Mouse (Mus musculus): ENCODE results near the gene Mpp4.
A peak's percentile ranks its signal among the peaks of the same experiment; 100 is the strongest.

The Mpp4 gene

DNA sequence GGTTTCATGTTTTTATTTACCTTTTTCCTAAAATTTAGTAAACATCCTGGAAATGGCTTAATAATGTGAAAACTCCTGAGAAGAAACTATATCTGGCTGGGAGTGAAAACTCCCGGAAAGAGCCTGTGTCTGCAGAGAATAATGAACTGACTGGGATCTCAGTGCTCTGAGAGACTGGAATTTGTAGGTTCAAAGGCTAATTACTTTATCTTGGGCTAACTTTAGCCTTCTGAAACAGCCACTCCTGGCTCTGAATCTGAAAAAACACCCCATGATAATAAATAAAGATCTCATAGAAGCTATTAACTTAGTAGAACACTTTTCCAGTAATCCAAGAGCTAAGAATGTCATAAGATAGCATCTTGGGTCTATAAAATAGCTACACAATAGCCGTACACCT lies 5.4 kb upstream of the Mpp4 start:
- DNase-seq (ENCODE audit: extremely low read depth, insufficient read length, low spot score), result no peak

DNA sequence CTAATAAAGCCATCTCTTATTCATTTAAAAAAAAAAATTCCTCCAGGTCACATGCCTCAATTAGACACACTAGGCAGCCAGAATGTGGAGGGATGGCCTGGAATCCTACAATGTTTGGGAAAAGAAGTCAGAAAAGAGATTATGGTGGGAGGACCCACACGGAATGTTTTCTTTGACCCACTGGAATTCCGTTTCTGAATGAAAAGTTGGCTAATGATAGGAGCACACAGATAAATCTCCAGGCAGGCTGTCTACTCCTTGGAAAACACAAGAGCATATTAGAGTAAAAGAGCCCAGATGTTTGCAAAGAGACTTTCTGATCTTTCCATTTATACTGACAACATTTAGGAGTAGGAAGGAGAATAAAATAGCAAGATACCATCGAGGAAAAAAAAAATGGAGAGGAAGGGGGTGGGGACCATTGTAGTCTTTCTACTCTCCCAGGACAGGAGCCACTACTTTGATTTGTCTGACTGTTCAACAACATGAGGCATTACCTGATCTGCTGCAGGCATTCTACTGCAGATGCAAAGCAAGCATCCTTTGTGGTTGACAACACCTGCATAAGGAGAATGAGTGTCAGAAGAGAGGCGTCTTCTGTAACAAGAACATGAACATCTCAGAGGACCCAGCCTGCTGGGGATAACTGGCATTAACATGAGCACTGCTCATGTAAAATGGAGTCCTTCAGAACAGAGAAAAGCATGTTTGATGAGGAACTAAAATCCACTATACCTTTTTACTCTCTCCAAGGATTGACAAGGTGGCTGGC lies 4.7 kb upstream of the Mpp4 start:
- no peak for DNase-seq (ENCODE audit: extremely low read depth, insufficient read length, low spot score)

DNA sequence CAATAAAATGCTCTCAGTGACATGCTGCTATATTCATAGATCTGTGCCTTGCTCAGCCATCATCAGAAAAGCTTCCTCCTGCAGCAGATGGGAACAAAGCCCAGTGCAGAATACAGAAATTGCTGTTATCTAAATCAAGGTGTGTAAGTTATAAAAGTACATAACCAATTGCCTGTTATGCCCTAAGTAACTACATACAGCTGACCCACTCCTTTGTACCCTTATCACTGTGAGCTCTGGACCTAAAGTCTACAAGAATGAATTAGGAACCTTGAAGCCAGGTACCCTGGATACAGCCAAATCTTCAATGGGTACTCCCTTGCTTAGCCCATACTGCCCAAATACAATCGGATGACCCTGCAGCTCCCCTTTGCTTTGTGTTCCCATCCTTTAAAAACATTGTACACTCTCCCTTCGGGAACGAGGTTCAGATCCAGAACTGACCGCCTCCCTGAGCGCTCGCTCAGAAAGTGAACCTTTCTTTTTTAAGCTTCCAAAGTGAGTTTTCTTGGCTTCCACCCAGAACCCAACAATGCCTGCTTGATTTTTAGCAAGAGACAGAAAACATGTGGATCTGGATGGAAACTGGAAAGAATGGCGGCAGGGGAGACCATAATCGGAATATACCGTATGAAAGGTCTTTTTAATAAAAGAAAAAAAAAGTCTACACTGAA lies 3.2 kb upstream of the Mpp4 start:
- DNase-seq (ENCODE audit: extremely low read depth, insufficient read length, low spot score), result no peak

DNA sequence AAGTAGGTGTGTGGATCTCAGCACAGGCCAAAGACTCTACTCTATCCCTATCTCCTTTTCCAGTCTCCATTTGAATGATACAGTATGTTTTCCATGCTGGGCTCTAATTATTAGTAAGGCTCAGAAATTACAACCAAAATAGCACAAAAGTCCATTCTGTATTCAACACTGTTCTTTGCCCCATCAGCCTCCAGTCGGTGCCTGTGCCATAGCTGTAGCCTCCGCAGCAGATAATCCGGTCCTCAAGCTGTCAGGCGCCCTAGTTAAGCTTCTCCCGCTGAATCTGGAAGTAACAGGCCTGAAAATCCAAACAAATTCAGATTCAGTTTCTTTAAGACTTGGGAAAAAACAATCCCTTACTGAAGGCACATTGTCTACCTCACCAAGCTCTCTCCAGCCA lies 729 bp upstream of the Mpp4 start:
- no peak for DNase-seq (ENCODE audit: extremely low read depth, insufficient read length, low spot score)

DNA sequence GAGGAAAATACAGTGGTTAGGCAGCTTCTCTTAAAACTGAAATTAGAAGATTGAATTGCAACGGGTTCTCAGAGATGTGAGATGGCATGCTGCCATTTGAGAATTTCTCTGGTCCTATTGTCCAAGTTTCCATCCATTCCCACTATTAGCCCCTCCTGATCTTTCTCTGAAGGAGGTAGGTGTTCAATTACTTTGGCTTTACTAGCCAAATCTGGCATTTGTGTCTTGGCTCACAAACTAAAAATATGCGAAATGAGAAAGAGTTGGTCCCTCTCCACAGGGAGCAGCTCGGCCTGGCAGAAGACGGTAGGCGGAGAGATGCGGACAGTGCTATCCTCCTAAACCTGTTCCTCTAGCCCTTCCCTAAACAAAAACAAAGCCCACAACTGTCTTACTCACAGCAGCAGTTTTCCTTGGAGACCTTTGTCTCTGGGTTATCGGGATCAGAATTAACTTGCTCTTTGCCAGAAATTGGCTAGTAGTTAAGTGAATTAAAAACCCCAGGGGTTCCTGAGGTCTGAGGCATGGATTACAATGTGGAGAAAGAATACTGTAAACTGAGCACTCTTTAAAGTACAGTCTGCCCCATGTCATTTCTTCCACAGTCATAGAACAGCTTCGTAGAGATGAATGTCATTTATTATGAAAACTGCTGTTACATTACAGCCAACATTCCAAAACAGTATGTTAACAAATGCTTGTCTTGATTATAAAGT lies 722 bp downstream of the Mpp4 start:
- no peak for DNase-seq (ENCODE audit: extremely low read depth, insufficient read length, low spot score)

DNA sequence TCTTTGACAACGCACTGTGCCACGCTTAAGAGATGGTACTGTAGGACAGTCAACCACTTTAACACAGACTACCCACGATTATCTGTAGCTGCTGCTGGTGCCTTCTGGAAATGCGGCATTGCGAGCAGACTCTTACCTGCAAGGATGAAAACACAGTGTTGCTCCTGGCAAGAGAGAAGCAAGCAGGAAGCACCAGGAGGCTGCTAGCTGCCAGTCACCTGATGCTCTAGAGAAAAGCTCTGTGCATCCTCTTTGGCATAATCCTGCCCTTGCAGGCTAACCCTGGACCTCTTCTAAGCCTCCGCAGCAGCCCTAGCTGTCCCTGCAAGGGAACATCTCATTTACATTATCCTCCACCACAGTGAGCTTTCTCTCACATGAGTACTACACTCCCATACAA lies 1.8 kb downstream of the Mpp4 start:
- no peak for DNase-seq (ENCODE audit: extremely low read depth, insufficient read length, low spot score)

DNA sequence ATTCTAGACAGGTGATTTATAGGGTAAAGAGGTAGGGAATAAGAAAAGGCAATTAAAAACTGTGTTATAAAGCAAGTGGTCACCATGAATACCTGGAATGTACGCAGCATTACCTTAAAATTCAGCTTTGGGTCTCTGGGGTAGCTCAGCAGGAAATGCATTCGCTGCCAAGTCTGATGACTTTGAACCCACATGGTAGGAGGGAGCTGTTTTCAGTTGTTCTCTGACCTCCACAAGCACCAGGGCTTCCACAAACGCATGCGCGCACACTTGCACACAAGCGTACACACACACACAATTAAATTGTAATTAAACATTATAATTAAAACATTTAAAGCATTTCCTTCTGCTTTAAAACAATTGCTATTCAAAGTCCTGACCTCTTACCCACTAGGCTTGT lies 2.3 kb downstream of the Mpp4 start:
- no peak for DNase-seq (ENCODE audit: extremely low read depth, insufficient read length, low spot score)

DNA sequence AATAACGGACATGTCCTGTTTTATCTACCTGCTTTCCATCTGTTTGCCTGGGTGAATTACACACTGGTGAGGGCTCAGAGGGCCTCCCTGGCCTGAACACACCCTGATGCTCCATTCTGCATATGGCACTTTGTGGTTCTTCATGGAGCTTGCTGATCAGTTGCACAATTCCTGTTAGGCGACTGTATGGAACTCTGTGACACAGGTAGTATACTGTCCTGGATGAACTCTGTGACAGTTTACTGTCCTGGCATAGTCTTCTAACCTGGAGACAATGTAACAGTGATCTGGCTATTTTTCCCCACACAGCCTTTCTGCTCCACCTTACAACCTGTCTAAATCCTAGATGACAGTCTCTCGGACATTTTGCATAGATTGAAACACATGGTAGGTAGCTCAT lies 4.1 kb downstream of the Mpp4 start:
- DNase-seq (ENCODE audit: extremely low read depth, insufficient read length, low spot score), result no peak

DNA sequence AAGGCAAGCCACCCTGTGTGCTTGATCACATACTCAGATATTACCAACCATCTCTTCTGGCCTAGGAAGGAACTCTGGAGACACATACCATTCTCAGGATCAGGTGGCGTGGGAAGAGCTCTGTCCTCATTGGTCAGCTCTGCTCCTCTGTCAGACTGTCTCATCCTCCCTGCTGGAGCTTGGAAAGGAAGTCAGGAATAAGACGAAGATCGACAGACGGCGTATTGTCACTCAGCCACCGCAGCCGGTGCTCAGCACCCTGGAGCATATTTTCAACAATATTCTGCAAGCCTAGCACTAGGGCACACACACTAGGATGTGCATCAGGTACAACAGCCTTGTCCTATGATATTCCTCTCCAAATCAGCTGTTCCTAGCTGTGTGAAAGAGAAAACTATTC lies 4.7 kb downstream of the Mpp4 start:
- no peak for DNase-seq (ENCODE audit: extremely low read depth, insufficient read length, low spot score)

DNA sequence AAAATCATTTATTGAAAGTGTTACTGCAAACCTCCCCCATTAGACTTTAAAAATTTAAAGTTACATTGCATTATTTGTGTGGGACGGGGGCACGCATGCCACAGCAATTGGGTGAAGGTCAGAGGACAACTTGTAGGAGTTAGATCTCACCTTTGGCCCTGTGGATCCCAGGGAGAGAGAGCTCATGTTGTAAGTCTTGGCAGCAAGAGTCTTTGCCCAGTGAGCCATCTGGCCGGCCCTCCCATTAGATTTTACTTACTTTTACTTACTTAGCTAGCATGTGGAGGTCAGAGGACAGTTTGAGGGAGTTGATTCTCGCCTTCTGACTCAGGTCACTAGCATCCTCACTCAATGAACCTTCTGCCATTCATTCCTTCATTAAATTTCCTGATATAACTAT lies 5.3 kb downstream of the Mpp4 start:
- no peak for DNase-seq (ENCODE audit: extremely low read depth, insufficient read length, low spot score)

DNA sequence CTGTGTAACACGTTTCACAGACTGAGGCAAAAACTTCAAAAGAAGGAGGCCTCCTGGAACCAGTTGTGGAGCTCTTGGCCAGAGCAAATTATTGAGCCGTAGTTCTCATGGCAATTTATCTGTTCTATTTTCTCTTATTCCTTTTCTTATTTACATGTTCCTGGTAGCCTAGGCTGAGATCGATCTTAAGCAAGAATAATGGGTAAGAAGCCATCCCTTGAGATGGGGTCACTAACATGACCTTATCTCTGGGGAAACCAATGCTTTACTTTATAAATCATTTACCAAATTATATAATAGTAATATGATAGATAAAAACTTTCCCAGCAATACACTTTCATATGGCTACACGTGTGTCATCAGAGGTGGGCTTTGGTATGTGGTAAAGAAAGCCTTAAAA lies 10.8 kb downstream of the Mpp4 start:
- no peak for DNase-seq (ENCODE audit: extremely low read depth, insufficient read length, low spot score)

DNA sequence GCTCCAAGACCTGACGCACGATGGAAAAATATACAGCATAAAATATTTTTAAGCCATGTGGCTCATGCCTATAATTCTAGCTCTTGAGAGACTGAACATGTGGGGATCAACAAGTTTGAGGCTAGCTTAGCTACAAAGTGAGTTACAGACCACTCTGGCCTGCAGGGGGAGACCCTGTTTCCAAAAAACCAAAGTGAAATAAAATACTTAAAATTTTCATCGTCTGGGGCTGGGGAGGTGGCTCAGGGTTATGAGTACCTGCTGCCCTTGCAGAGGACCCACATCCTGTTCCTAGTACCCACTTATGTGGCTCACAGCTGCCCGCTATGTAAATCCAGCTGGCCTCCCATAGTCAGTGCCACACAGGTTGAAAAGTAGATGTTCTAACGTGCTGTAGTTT lies 12.6 kb downstream of the Mpp4 start:
- DNase-seq (ENCODE audit: extremely low read depth, insufficient read length, low spot score), result no peak

DNA sequence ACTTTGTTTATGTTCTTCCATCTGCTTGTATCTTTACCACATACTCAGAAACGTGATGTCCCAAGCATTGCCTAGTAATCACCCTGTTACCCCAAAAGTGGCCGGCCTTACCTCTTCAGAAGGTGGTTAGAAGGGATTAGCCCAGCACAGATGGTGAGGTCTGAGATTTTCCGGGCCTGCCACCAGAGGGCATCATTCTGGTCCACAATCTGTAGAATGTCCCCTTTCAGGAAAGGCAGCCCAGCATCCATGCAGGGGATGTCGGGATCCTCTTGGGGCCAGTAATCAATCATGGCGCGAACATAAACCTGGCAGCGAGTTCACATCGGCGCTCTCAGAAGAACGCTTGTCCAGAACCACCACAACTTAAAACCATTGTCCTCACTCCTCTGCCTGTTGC lies 18.6 kb downstream of the Mpp4 start:
- peak; percentile 12 for DNase-seq (ENCODE audit: extremely low read depth, insufficient read length, low spot score)

DNA sequence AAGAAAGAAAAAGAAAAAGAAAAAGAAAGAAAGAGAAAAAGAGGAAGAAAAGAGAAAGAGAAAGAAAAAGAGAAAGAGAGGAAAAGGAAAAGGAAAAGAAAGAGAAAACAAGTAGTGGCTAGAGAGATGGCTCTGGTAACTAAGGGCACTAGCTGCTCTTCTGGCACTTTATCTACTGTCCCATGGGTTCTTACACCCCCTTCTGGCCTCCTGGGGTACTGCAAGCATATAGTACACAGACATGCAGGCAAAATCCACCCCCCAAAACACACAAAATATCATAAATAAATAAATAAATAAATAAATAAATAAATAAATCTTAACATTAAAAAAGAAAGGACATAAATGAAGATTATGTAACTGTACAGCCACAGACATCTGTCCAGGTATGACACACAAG lies 20.4 kb downstream of the Mpp4 start:
- DNase-seq (ENCODE audit: extremely low read depth, insufficient read length, low spot score), result no peak

DNA sequence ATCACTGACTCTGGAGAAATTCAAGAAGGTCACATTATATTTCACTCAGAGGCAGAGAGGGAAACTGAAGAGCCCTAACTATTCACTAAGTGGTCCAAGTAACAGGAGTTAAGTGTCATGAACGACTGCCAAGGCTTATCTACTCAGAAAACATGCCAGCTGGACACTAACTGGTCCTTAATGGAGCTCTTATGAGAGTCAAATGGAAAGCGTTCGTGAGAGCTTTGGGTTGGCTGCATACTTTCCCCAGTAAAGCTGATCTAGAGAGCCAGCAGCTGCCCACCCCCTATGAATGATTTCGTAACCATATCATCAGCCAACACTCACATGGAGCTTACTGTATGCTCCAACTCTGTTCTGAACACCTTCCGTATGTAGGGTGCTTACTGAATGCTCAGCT lies 28.8 kb downstream of the Mpp4 start:
- DNase-seq (ENCODE audit: extremely low read depth, insufficient read length, low spot score), result no peak

DNA sequence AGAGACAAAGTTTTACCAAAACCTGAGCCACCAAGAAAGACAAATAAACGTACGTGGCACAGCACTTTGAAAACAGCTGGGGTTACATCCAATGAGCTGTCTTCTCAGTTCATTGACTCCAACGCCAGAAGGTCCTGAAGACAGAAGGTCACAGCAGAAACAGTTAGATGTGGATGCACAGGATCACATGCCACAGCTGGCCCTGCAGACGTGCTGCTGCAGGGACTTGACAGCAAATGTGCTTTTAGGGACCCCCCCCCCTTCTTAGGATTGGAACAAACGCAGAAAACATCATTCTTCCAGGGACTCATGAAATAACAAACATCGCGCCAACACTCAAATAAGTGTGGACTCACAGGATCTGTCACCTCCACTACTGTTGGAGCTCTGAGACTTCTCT lies 34.3 kb downstream of the Mpp4 start:
- no peak for DNase-seq (ENCODE audit: extremely low read depth, insufficient read length, low spot score)

DNA sequence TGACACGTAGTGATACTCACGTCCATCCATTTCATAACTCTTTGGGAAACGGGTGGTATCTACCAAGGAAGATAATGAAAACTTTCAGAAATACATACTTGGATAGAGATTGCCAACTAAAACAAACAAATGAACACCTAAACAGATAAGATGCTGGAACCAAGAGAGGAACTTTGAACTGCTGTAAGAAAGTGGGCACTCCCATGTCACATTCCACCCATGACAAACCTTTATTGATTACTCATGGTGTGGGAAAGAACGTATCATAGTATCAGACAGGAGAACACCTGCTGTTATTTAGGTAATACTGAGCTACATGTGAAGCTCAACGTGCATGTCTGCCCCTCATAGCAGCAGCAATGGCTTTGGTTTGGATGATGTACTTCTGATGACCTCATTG lies 37.6 kb downstream of the Mpp4 start:
- DNase-seq (ENCODE audit: extremely low read depth, insufficient read length, low spot score), result no peak

DNA sequence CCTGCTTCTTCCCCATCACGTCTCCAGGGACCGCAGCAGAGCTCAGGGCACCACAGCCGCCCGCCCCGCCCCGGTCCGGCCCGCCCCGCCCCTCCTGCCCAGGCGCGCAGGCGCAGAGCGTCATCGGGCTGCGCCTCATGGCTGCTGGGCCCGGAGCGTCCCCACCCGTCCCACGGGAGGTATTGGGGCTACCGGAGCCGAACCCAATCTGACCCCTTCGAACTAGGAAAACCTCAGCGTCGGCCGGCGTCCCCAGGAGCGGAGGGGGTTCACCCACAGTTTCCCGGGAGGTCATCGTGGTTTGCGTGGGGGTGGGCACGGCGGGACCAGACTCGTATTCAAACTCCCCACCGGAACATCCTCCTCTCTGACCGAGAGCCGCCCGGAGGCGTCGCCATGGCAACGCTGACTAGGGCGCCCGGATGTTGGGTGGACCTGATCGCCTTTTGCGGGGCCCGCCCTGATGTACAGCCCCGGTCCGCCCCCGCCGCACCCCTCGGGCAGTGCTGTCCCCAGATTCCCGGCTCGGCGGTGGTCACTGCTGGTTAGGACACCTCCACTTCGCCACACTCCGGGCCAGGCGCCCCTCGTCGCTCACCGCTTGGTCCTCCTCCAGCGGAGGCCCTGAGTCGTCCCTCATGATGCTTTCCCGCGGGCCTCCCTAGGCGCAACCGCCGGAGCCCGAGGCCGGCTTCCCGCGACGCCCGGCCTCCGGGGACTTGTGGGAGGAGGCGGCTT lies 43.3 kb downstream of the Mpp4 start, which contains the start of gene Tmem237:
Tmem237 (minus strand) TSS at position 689 of the 738 bp plus-strand sequence.
- DNase-seq (ENCODE audit: extremely low read depth, insufficient read length, low spot score), result peak; percentile 96

DNA sequence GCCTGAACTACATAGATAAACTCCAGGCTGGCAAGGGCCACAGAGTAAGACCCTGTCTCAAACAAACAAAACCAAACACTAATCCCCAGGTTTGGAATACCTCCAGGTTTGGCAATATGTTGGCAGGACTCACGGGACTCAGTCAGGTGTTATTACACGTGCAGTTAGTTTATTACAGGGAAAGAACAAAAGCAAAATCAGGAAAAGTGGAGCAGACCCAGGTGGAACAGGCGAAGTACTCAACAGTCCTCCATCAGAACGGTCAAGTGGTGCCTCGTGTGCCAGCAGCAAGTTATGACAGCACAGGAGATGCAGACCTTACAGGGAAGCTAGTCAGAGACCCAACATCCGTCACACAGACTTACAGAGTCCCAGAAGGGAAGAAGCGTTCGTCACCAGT lies 52.7 kb downstream of the Mpp4 start:
- DNase-seq (ENCODE audit: extremely low read depth, insufficient read length, low spot score), result no peak

DNA sequence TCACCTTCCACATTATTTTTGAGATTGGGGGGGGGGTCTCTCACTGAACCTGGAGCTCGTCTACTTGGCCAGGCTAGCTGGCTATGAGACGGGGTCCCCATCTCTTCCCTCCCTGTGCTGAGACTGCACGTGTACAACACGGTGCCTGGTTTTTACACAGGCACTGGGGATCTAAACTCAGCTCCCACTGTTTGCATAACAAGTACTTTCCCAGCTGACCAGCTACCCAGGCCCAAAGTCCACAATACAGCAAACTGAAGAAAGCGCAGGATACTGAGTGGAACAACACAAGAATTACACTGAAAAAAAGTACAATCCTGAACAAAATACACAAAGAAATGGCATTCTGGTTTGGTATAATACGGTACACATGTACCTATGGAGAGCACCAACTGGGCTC lies 61.1 kb downstream of the Mpp4 start:
- no peak for DNase-seq (ENCODE audit: extremely low read depth, insufficient read length, low spot score)

DNA sequence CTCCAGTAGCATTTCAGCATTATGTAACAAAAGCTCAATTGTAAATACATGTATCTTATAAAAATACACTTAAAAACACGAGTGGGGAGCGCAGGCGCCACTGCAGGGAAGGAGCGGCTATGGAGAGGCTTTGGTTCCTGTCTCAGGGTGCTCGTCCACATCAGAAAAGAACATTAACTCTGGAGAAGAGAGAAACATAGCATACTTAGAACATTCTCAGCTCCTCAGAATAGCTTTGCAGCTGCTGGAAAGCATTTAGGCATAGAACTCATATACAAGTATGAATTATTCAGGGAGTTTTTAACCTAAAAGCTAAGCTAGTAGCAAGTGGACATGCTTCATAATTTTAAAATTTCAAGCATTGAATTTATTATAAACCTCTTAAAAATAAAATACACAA lies 62.2 kb downstream of the Mpp4 start:
- DNase-seq (ENCODE audit: extremely low read depth, insufficient read length, low spot score), result no peak
